ENCODE assay signal across 22 mouse cellular contexts in the genomic region with DNA sequence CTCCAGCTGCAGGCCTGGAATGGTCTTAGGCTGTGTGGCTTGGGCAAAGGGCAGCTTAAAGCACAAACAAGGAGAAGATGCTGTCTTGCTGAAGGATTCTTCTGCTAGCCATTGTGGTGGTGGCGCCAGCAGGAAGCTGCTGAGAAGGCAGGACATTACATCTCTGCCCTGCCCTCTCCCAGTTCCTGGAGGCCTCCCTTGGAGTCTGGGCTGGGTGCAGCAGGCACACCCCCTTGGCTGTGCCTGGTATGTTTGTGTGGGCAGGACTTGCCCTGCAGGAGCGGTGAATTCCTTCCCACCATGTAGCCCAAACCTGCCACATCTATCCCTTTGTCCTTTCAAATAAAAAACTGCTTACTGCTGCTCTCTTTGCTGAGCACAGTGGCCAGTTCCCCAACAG. TPM values are rescaled to one million over a fixed set of nuclear protein-coding genes. Genes with fewer than 3 reads are reported as not detected.
DNase-seq lines count a peak whose midpoint lies in the region; ATAC-seq and TF ChIP-seq lines count a peak whose summit lies in the region.
"Had no signal": no experiment of that assay in that cellular context is flagged by ENCODE, and none has a peak within 500 bp of the region (broad histone marks: within the 10 kb centered on the region; RNA-seq: fewer than 3 reads in every experiment).

No protein-coding gene starts in this region.

- H3K9ac ChIP-seq in hindbrain, embryonic 16.5 days (ENCODE audit: low read depth, low read length), result peak overlapping the region; percentile 11; the same call in 1 of the 2 replicates
- no peak overlapping the region for H3K9ac ChIP-seq in hindbrain, embryonic 12.5 days
- H3K9ac ChIP-seq: embryonic facial prominence, embryonic 12.5 days; kidney, embryonic 15.5 days had no signal

- intact Hi-C loops in left cerebral cortex, adult 2 months (cut with DNase I), result no loop called here
- intact Hi-C loops in heart, postnatal 14 days (cut with DNase I), result no loop called here

- TF ChIP-seq POLR2A in myocyte (IDR thresholded peaks at IDR 0.05; ENCODE audit: insufficient read length, low read depth), result no peak

- H3K4me1 ChIP-seq in hindbrain, embryonic 16.5 days (ENCODE audit: control insufficient read depth, insufficient read depth, low read depth, low read length), result peaks cover 10% of the 10 kb centered on the region
- H3K4me1 ChIP-seq in hindbrain, embryonic 12.5 days, result peaks cover 20% of the 10 kb centered on the region

- H3K27me3 ChIP-seq in hindbrain, embryonic 16.5 days (replicated peaks; ENCODE audit: control insufficient read depth, insufficient read depth, low read length), result no peaks in the 10 kb centered on the region
- no peaks in the 10 kb centered on the region for H3K27me3 ChIP-seq in hindbrain, embryonic 12.5 days
- no peaks in the 10 kb centered on the region for H3K27me3 ChIP-seq in myocyte (ENCODE audit: control insufficient read depth, insufficient read depth, insufficient read length)
- H3K27me3 ChIP-seq: embryonic facial prominence, embryonic 12.5 days; kidney, embryonic 15.5 days had no signal

- ATAC-seq in hindbrain, embryonic 16.5 days, result no peak
- ATAC-seq in hindbrain, embryonic 12.5 days (ENCODE audit: low FRiP score), result no peak

- peak; percentile 10 for DNase-seq in 3T3-L1 (ENCODE audit: low read depth, low spot score)
- peak; percentile 50 to 73 for DNase-seq in lung, adult 18-20 months
- no peak for DNase-seq in B cell, adult 2 months
- DNase-seq in left cerebral cortex, adult 2 months (ENCODE audit: extremely low spot score in 1 of 2, low spot score in 2 of 2), result no peak
- no peak for DNase-seq in heart, postnatal 14 days
- DNase-seq: cerebellum, adult 8-10 months; gastrocnemius, postnatal 36 days; left cerebral cortex, postnatal 4 days; midbrain, embryonic 14.5 days had no signal

- H3K4me2 ChIP-seq in hindbrain, embryonic 16.5 days (ENCODE audit: low read length), result no peak overlapping the region
- H3K4me2 ChIP-seq in hindbrain, embryonic 12.5 days (replicated peaks), result no peak overlapping the region
- H3K4me2 ChIP-seq in myocyte (ENCODE audit: low read depth), result peak overlapping the region; percentile 14
- H3K4me2 ChIP-seq: embryonic facial prominence, embryonic 12.5 days; heart, embryonic 11.5 days; kidney, embryonic 15.5 days had no signal

- no peak overlapping the region for H3K4me3 ChIP-seq in hindbrain, embryonic 16.5 days (ENCODE audit: low read length)
- H3K4me3 ChIP-seq in hindbrain, embryonic 12.5 days, result no peak overlapping the region
- H3K4me3 ChIP-seq in myocyte, result no peak overlapping the region
- no peak overlapping the region for H3K4me3 ChIP-seq in left cerebral cortex, adult 2 months
- H3K4me3 ChIP-seq: embryonic facial prominence, embryonic 12.5 days; kidney, embryonic 15.5 days had no signal

- no peak overlapping the region for H3K27ac ChIP-seq in hindbrain, embryonic 16.5 days (ENCODE audit: low read depth, low read length)
- no peak overlapping the region for H3K27ac ChIP-seq in hindbrain, embryonic 12.5 days
- no peak overlapping the region for H3K27ac ChIP-seq in left cerebral cortex, adult 2 months
- H3K27ac ChIP-seq: embryonic facial prominence, embryonic 12.5 days; kidney, embryonic 15.5 days had no signal

- H3K36me3 ChIP-seq in hindbrain, embryonic 16.5 days (ENCODE audit: control insufficient read depth, insufficient read depth, low read length), result peaks cover 27% of the 10 kb centered on the region
- H3K36me3 ChIP-seq in hindbrain, embryonic 12.5 days, result peaks cover 49% of the 10 kb centered on the region
- no peaks in the 10 kb centered on the region for H3K36me3 ChIP-seq in myocyte (ENCODE audit: control insufficient read depth, insufficient read depth)

- WGBS in hindbrain, embryonic 16.5 days, result 80% methylated on average over 2 of the region's 2 CpGs
- WGBS in hindbrain, embryonic 12.5 days, result 70% methylated on average over 2 of the region's 2 CpGs

- H3ac ChIP-seq in myocyte (ENCODE audit: control insufficient read depth, insufficient read length), result no peak overlapping the region

- no peaks in the 10 kb centered on the region for H3K9me3 ChIP-seq in hindbrain, embryonic 16.5 days (ENCODE audit: control insufficient read depth, low read length)
- H3K9me3 ChIP-seq in hindbrain, embryonic 12.5 days (replicated peaks), result no peaks in the 10 kb centered on the region
- H3K9me3 ChIP-seq: embryonic facial prominence, embryonic 12.5 days; kidney, embryonic 15.5 days had no signal

- TF ChIP-seq CTCF in left cerebral cortex, adult 2 months (IDR thresholded peaks at IDR 0.05), result no peak

- no peaks in the 10 kb centered on the region for H3K79me2 ChIP-seq in myocyte (ENCODE audit: control insufficient read depth, insufficient read depth)

TF ChIP-seq in myocyte, 11 proteins besides CTCF, POLR2A, EP300 and RAD21:
- no peak for TF ChIP-seq USF1 (IDR thresholded peaks at IDR 0.05; ENCODE audit: low read depth)
- TF ChIP-seq SRF (IDR thresholded peaks at IDR 0.05; ENCODE audit: control insufficient read depth, insufficient read length, low read depth), result no peak
- peak in 1 of 3 experiments; percentile 32 for TF ChIP-seq MYOD1 (IDR thresholded peaks at IDR 0.05; ENCODE audit: control insufficient read depth in 1 of 3, insufficient read length in 2 of 3, low read depth in 2 of 3)

RNA-seq across cellular contexts. Expression of gene Mroh3, which starts 35.5 kb away (rescaled TPM):
- polyA plus RNA-seq in hindbrain, embryonic 16.5 days (2015; fragmentation: Nextera tagmentation; extraction: Ambion mirVana), result not detected in 2 replicates
- polyA plus RNA-seq in hindbrain, embryonic 12.5 days (2016; fragmentation: Nextera tagmentation; extraction: Ambion mirVana), result 0.34 TPM in 1 of 2 replicates, not detected in the other
- polyA plus RNA-seq in myocyte (2012; fragmentation: generic; extraction: Trizol), result 0.16 TPM
- total RNA-seq in left cerebral cortex, adult 2 months (2021), result 1 to 10 TPM; 1.2 to 1.8 TPM
- total RNA-seq in heart, postnatal 14 days (2021), result not detected
- total RNA-seq: adrenal gland, postnatal 4 days; gastrocnemius, postnatal 36 days; heart, postnatal 25 days; megakaryocyte, adult 5-6 weeks had no signal
- polyA plus RNA-seq: C2C12; heart, embryonic 11.5 days; liver, embryonic 16.5 days; neural tube, embryonic 11.5 days; spleen, adult 2 months had no signal

RNA-seq across cellular contexts. Expression of gene Kif21b, which starts 45.9 kb away (rescaled TPM):
- polyA plus RNA-seq in hindbrain, embryonic 16.5 days (2015; fragmentation: Nextera tagmentation; extraction: Ambion mirVana), result 43.6 and 44.3 TPM in 2 replicates
- polyA plus RNA-seq in hindbrain, embryonic 12.5 days (2016; fragmentation: Nextera tagmentation; extraction: Ambion mirVana), result 39.1 and 44.7 TPM in 2 replicates
- 16.8 TPM for polyA plus RNA-seq in myocyte (2012; fragmentation: generic; extraction: Trizol)
- 10 to 100 TPM; 67.3 to 74.2 TPM for total RNA-seq in left cerebral cortex, adult 2 months (2021)
- total RNA-seq in heart, postnatal 14 days (2021), result 1 to 10 TPM; 1.2 to 4.3 TPM

RNA-seq across cellular contexts. Expression of gene Inava, which starts 57.0 kb away (rescaled TPM):
- 2.6 TPM in 2 replicates for polyA plus RNA-seq in hindbrain, embryonic 16.5 days (2015; fragmentation: Nextera tagmentation; extraction: Ambion mirVana)
- polyA plus RNA-seq in hindbrain, embryonic 12.5 days (2016; fragmentation: Nextera tagmentation; extraction: Ambion mirVana), result 13.2 and 13.8 TPM in 2 replicates
- polyA plus RNA-seq in myocyte (2012; fragmentation: generic; extraction: Trizol), result 11.1 TPM
- total RNA-seq in left cerebral cortex, adult 2 months (2021), result 1 to 10 TPM; 2.2 to 3.0 TPM
- under 1 TPM in 1 of 2 experiments, not detected in 1; 0.22 TPM for total RNA-seq in heart, postnatal 14 days (2021)
- total RNA-seq: gastrocnemius, postnatal 36 days; heart, postnatal 25 days; megakaryocyte, adult 5-6 weeks had no signal

Comparison
In these comparisons a context has a peak if more than half of its experiments do, and no peak if none do; other contexts are left out.
1. DNase-seq: peak in 3T3-L1 (single experiment) and lung, adult 18-20 months (2 of 2); none in B cell, adult 2 months (0 of 2), left cerebral cortex, adult 2 months (0 of 2) and heart, postnatal 14 days (0 of 2).